Mouse (Mus musculus) gastrocnemius, postnatal 14 days (tissue): ENCODE results near the gene Grik4. TPM values are rescaled to one million over a fixed set of nuclear protein-coding genes. Genes with fewer than 3 reads are reported as not detected.

Experiments used
- DNase-seq: peaks from one replicate; pipeline ENCODE4 v3.0.0; 2021; ENCODE audit warnings: mixed read lengths
- intact Hi-C: fragments of 180-260 bp; cut with DNase I; formaldehyde crosslinking; loops from one replicate; pipeline ENCODE4 v1.15.1; 2025; ENCODE audit warnings: low total_unique reads
- total RNA-seq, 2 experiments: library from RNA; stranded (reverse); gene quantifications; 2 replicates each; pipeline ENCODE4 v1.2.3; 2021

Grik4 gene
- total RNA-seq, 2 experiments from 2014 or later = 0.33 to 0.35 TPM

- no peak for DNase-seq
- intact Hi-C loops = no loop called here
Measured at GRCm38 (mm10) chr9:42866650-42867049, 77.6 kb downstream of the Grik4 start.

GRCm38 (mm10) chr9:42865036-42865829, 79.1 kb downstream of the Grik4 start:
- DNase-seq = no peak
- intact Hi-C loops = no loop called here

GRCm38 (mm10) chr9:42863360-42863759, 80.9 kb downstream of the Grik4 start:
- DNase-seq = no peak

GRCm38 (mm10) chr9:42861711-42862110, 82.6 kb downstream of the Grik4 start:
- intact Hi-C loops = no loop called here
- DNase-seq = no peak

More at GRCm38 (mm10) chr9:42863360-42863759, 80.9 kb downstream of the Grik4 start:
- intact Hi-C loops = no loop called here

GRCm38 (mm10) chr9:42861238-42861637, 83.1 kb downstream of the Grik4 start:
- intact Hi-C loops = no loop called here
- no peak for DNase-seq

- DNase-seq = no peak
- intact Hi-C loops = no loop called here
Measured at GRCm38 (mm10) chr9:42859959-42860794, 84.1 kb downstream of the Grik4 start.

GRCm38 (mm10) chr9:42858998-42859690, 85.1 kb downstream of the Grik4 start:
- intact Hi-C loops = no loop called here
- no peak for DNase-seq

- intact Hi-C loops = no loop called here
- DNase-seq = no peak
Measured at GRCm38 (mm10) chr9:42858576-42858975, 85.7 kb downstream of the Grik4 start.

- intact Hi-C loops = no loop called here
- no peak for DNase-seq
Measured at GRCm38 (mm10) chr9:42857756-42858155, 86.5 kb downstream of the Grik4 start.

- intact Hi-C loops = no loop called here
- no peak for DNase-seq
Measured at GRCm38 (mm10) chr9:42853077-42853476, 91.2 kb downstream of the Grik4 start.

GRCm38 (mm10) chr9:42850063-42850462, 94.2 kb downstream of the Grik4 start:
- DNase-seq = no peak
- intact Hi-C loops = no loop called here

GRCm38 (mm10) chr9:42848061-42848460, 96.2 kb downstream of the Grik4 start:
- intact Hi-C loops = no loop called here
- no peak for DNase-seq

GRCm38 (mm10) chr9:42846676-42847425, 97.4 kb downstream of the Grik4 start:
- no peak for DNase-seq
- intact Hi-C loops = no loop called here

- intact Hi-C loops = no loop called here
- DNase-seq = no peak
Measured at GRCm38 (mm10) chr9:42846139-42846538, 98.2 kb downstream of the Grik4 start.

- DNase-seq = no peak
- intact Hi-C loops = no loop called here
Measured at GRCm38 (mm10) chr9:42844301-42844700, 100.0 kb downstream of the Grik4 start.

GRCm38 (mm10) chr9:42838299-42838698, 106.0 kb downstream of the Grik4 start:
- intact Hi-C loops = no loop called here
- no peak for DNase-seq

- intact Hi-C loops = no loop called here
- no peak for DNase-seq
Measured at GRCm38 (mm10) chr9:42837498-42837897, 106.8 kb downstream of the Grik4 start.

GRCm38 (mm10) chr9:42831558-42831957, 112.7 kb downstream of the Grik4 start:
- intact Hi-C loops = no loop called here
- DNase-seq = no peak

- intact Hi-C loops = no loop called here
- DNase-seq = no peak
Measured at GRCm38 (mm10) chr9:42819247-42819646, 125.0 kb downstream of the Grik4 start.
